Mouse (Mus musculus): ENCODE results near the gene Ddr2. TPM values are rescaled to one million over a fixed set of nuclear protein-coding genes. Genes with fewer than 3 reads are reported as not detected.
"Not testable (repeated sequence)": the region's sequence is repeated elsewhere in the genome, so short reads cannot be mapped to it uniquely, and the experiment has no call there.

The Ddr2 gene
- polyA plus RNA-seq, 1 experiment from 2014 or later = 9.9 TPM

GRCm38 (mm10) chr1:170010716-170011505 lies 99.7 kb downstream of the Ddr2 start:
- Histone ChIP-seq H3K36me3 (no peaks in the 10 kb centered on the region), H3K27me3 (no peaks in the 10 kb centered on the region), H3K4me1 (replicated peaks) (no peaks in the 10 kb centered on the region), H3K4me3 (no peak overlapping the region), H3K9ac (no peak overlapping the region), H3K27ac (replicated peaks) (no peak overlapping the region), H3K4me2 (no peak overlapping the region), H3K9me3 (no peaks in the 10 kb centered on the region)
- 93% methylated on average over 15 of the region's 15 CpGs for WGBS
- no peak for ATAC-seq (ENCODE audit: low FRiP score, low read depth)

- WGBS = 95% methylated on average over 1 of the region's 1 CpGs
- H3K9me3 ChIP-seq = no peaks in the 10 kb centered on the region
- no peaks in the 10 kb centered on the region for H3K4me1 ChIP-seq (replicated peaks)
- no peak overlapping the region for H3K4me3 ChIP-seq
- no peak for ATAC-seq (ENCODE audit: low FRiP score, low read depth)
- no peaks in the 10 kb centered on the region for H3K27me3 ChIP-seq
- H3K4me2 ChIP-seq = no peak overlapping the region
- H3K27ac ChIP-seq (replicated peaks) = no peak overlapping the region
- H3K36me3 ChIP-seq = no peaks in the 10 kb centered on the region
- no peak overlapping the region for H3K9ac ChIP-seq
These were observed 101.3 kb downstream of the Ddr2 start for GRCm38 (mm10) chr1:170009296-170009695.

GRCm38 (mm10) chr1:170008432-170009220 lies 101.9 kb downstream of the Ddr2 start:
- Histone ChIP-seq H3K4me2 (no peak overlapping the region), H3K9ac (no peak overlapping the region), H3K36me3 (no peaks in the 10 kb centered on the region), H3K4me3 (no peak overlapping the region), H3K4me1 (replicated peaks) (no peaks in the 10 kb centered on the region), H3K27me3 (no peaks in the 10 kb centered on the region), H3K9me3 (no peaks in the 10 kb centered on the region), H3K27ac (replicated peaks) (no peak overlapping the region)
- 84% methylated on average over 13 of the region's 13 CpGs for WGBS
- ATAC-seq (ENCODE audit: low FRiP score, low read depth) = no peak

- no peaks in the 10 kb centered on the region for H3K9me3 ChIP-seq
- no peaks in the 10 kb centered on the region for H3K27me3 ChIP-seq
- no peak for ATAC-seq (ENCODE audit: low FRiP score, low read depth)
- H3K4me1 ChIP-seq (replicated peaks) = no peaks in the 10 kb centered on the region
- no peak overlapping the region for H3K4me2 ChIP-seq
- H3K4me3 ChIP-seq = no peak overlapping the region
- no peaks in the 10 kb centered on the region for H3K36me3 ChIP-seq
- no peak overlapping the region for H3K27ac ChIP-seq (replicated peaks)
- H3K9ac ChIP-seq = no peak overlapping the region
- 74% methylated on average over 5 of the region's 5 CpGs for WGBS
These were observed 104.0 kb downstream of the Ddr2 start for GRCm38 (mm10) chr1:170006516-170006915.

- Histone ChIP-seq H3K27me3 (no peaks in the 10 kb centered on the region), H3K36me3 (no peaks in the 10 kb centered on the region), H3K4me1 (replicated peaks) (no peaks in the 10 kb centered on the region), H3K4me2 (no peak overlapping the region), H3K9ac (no peak overlapping the region), H3K4me3 (no peak overlapping the region), H3K27ac (replicated peaks) (no peak overlapping the region), H3K9me3 (no peaks in the 10 kb centered on the region)
- WGBS = 79% methylated on average over 3 of the region's 3 CpGs
- ATAC-seq (ENCODE audit: low FRiP score, low read depth) = no peak
These were observed 105.3 kb downstream of the Ddr2 start for GRCm38 (mm10) chr1:170005297-170005696.

- not testable (repeated sequence) for H3K4me1 ChIP-seq (replicated peaks); ATAC-seq (ENCODE audit: low FRiP score, low read depth); H3K36me3 ChIP-seq; H3K27me3 ChIP-seq; H3K27ac ChIP-seq (replicated peaks); H3K4me3 ChIP-seq; H3K9ac ChIP-seq; H3K4me2 ChIP-seq; H3K9me3 ChIP-seq
- WGBS = 92% methylated on average over 6 of the region's 6 CpGs
These were observed 116.7 kb downstream of the Ddr2 start for GRCm38 (mm10) chr1:169993901-169994300.

- no peaks in the 10 kb centered on the region for H3K9me3 ChIP-seq
- no peak overlapping the region for H3K4me3 ChIP-seq
- no peak for ATAC-seq (ENCODE audit: low FRiP score, low read depth)
- H3K4me1 ChIP-seq (replicated peaks) = no peaks in the 10 kb centered on the region
- no peak overlapping the region for H3K27ac ChIP-seq (replicated peaks)
- no peaks in the 10 kb centered on the region for H3K27me3 ChIP-seq
- no peak overlapping the region for H3K9ac ChIP-seq
- no peaks in the 10 kb centered on the region for H3K36me3 ChIP-seq
- WGBS = 47% methylated on average over 1 of the region's 1 CpGs
- no peak overlapping the region for H3K4me2 ChIP-seq
These were observed 124.4 kb downstream of the Ddr2 start for GRCm38 (mm10) chr1:169986166-169986565.

GRCm38 (mm10) chr1:169977621-169978020 lies 132.9 kb downstream of the Ddr2 start:
- no peak overlapping the region for H3K9ac ChIP-seq
- 89% methylated on average over 4 of the region's 4 CpGs for WGBS
- ATAC-seq (ENCODE audit: low FRiP score, low read depth) = no peak
- H3K4me1 ChIP-seq (replicated peaks) = no peaks in the 10 kb centered on the region
- H3K27me3 ChIP-seq = no peaks in the 10 kb centered on the region
- H3K4me3 ChIP-seq = no peak overlapping the region
- H3K9me3 ChIP-seq = no peaks in the 10 kb centered on the region
- no peak overlapping the region for H3K4me2 ChIP-seq
- H3K27ac ChIP-seq (replicated peaks) = no peak overlapping the region
- no peaks in the 10 kb centered on the region for H3K36me3 ChIP-seq

- ATAC-seq (ENCODE audit: low FRiP score, low read depth) = no peak
- no peak overlapping the region for H3K4me2 ChIP-seq
- no peaks in the 10 kb centered on the region for H3K27me3 ChIP-seq
- H3K4me3 ChIP-seq = no peak overlapping the region
- no peak overlapping the region for H3K9ac ChIP-seq
- no peaks in the 10 kb centered on the region for H3K36me3 ChIP-seq
- H3K4me1 ChIP-seq (replicated peaks) = peaks cover 22% of the 10 kb centered on the region
- H3K27ac ChIP-seq (replicated peaks) = no peak overlapping the region
- 87% methylated on average over 2 of the region's 2 CpGs for WGBS
- no peaks in the 10 kb centered on the region for H3K9me3 ChIP-seq
These were observed 138.6 kb downstream of the Ddr2 start for GRCm38 (mm10) chr1:169971998-169972397.

GRCm38 (mm10) chr1:169970936-169971335 lies 139.6 kb downstream of the Ddr2 start:
- Histone ChIP-seq H3K36me3 (peaks cover 4% of the 10 kb centered on the region; the same call in 1 of the 2 replicates), H3K9ac (no peak overlapping the region), H3K4me1 (replicated peaks) (peaks cover 24% of the 10 kb centered on the region), H3K27me3 (no peaks in the 10 kb centered on the region), H3K4me2 (no peak overlapping the region), H3K27ac (replicated peaks) (no peak overlapping the region), H3K4me3 (no peak overlapping the region), H3K9me3 (no peaks in the 10 kb centered on the region)
- 97% methylated on average over 4 of the region's 4 CpGs for WGBS
- ATAC-seq (ENCODE audit: low FRiP score, low read depth) = no peak

GRCm38 (mm10) chr1:169969516-169969886 lies 141.1 kb downstream of the Ddr2 start:
- ATAC-seq (ENCODE audit: low FRiP score, low read depth) = peak; percentile 71
- under 1% methylated on average over 9 of the region's 9 CpGs for WGBS
- peak overlapping the region; percentile 82 for H3K27ac ChIP-seq (replicated peaks)

GRCm38 (mm10) chr1:169968792-169969515 lies 141.6 kb downstream of the Ddr2 start, which contains the start of gene Hsd17b7:
Gene Hsd17b7, minus strand, starts transcription at chr1:169969241.
- Histone ChIP-seq H3K9ac (peak within 1 kb of the TSS; percentile 58), H3K4me1 (replicated peaks) (peaks cover 24% of the 10 kb centered on the region), H3K27me3 (no peaks in the 10 kb centered on the region), H3K4me3 (peak within 1 kb of the TSS; percentile 83), H3K9me3 (no peaks in the 10 kb centered on the region), H3K27ac (replicated peaks) (peak within 1 kb of the TSS; percentile 82), H3K4me2 (peak within 1 kb of the TSS; percentile 80), H3K36me3 (peaks cover 21% of the 10 kb centered on the region)
- ATAC-seq (ENCODE audit: low FRiP score, low read depth) = peak; percentile 100
- WGBS = under 1% methylated on average over 48 of the region's 48 CpGs

More at GRCm38 (mm10) chr1:169969516-169969886, 141.1 kb downstream of the Ddr2 start:
- Histone ChIP-seq H3K9ac (peak overlapping the region; percentile 58), H3K36me3 (peaks cover 17% of the 10 kb centered on the region), H3K4me1 (replicated peaks) (peaks cover 24% of the 10 kb centered on the region), H3K4me2 (peak overlapping the region; percentile 80), H3K9me3 (no peaks in the 10 kb centered on the region), H3K27me3 (no peaks in the 10 kb centered on the region), H3K4me3 (peak overlapping the region; percentile 83)

All from hindbrain, embryonic 15.5 days (tissue).